Mouse (Mus musculus) CH12.LX (cell line): ENCODE measurements at regions not wholly inside any gene's neighbourhood (a gene's known extent, or its start where the extent isn't known, plus 50 kb on each side); places are given as distances from the start of the nearest gene placed in this dataset.

Experiments used
- DNase-seq: peaks from one replicate; pipeline ENCODE4 v3.0.0-alpha.2; 2013; ENCODE audit errors: extremely low read depth
- H3K27ac ChIP-seq: 2 replicates; pipeline ENCODE4 v1.5.1; 2012; ENCODE audit warnings: low read depth, mild to moderate bottlenecking, control low read depth, moderate library complexity; ENCODE audit not compliant: insufficient read depth
- H3K27me3 ChIP-seq: replicated peaks from 2 replicates; pipeline ENCODE3; 2012; ENCODE audit warnings: inconsistent platforms
- H3K36me3 ChIP-seq, 2 experiments: replicated peaks in 1 of 2; 2 replicates each; pipeline versions ENCODE3 to v1.6.1; 2012; ENCODE audit warnings: inconsistent platforms in 1 of 2, low read length in 1 of 2, mild to moderate bottlenecking in 1 of 2, mixed read lengths in 1 of 2, moderate library complexity in 1 of 2; ENCODE audit not compliant: control insufficient read depth in 1 of 2, insufficient read depth in 1 of 2
- H3K4me1 ChIP-seq, 2 experiments: 2 replicates each; pipeline ENCODE4 v1.6.1; 2012; ENCODE audit warnings: inconsistent platforms in 1 of 2, moderate library complexity in 1 of 2; ENCODE audit not compliant: insufficient read depth in 2 of 2, control insufficient read depth in 1 of 2
- H3K4me2 ChIP-seq: 2 replicates; pipeline ENCODE4 v1.6.1; 2012; ENCODE audit warnings: low read depth, mild to moderate bottlenecking, control low read depth; ENCODE audit not compliant: poor library complexity, insufficient read depth, severe bottlenecking
- H3K4me3 ChIP-seq, 3 experiments: fragments of 150-350 bp in 1 of 3; sonication (generic) in 1 of 3; replicated peaks in 1 of 3; 2 replicates each; pipeline versions ENCODE3 to v1.5.1; 2011 to 2012; ENCODE audit warnings: low read depth in 2 of 3, low read length in 2 of 3, mild to moderate bottlenecking in 2 of 3, moderate library complexity in 2 of 3, control low read depth in 1 of 3, improper control_type of control experiment in 1 of 3, inconsistent platforms in 1 of 3, mixed read lengths in 1 of 3; ENCODE audit not compliant: poor library complexity in 1 of 3
- H3K79me2 ChIP-seq: replicated peaks from 2 replicates; pipeline ENCODE4 v1.6.1; 2012; ENCODE audit warnings: mild to moderate bottlenecking, moderate library complexity; ENCODE audit not compliant: control insufficient read depth, poor library complexity, insufficient read depth, severe bottlenecking; ENCODE audit errors: extremely low read depth
- H3K9ac ChIP-seq: 2 replicates; pipeline ENCODE4 v1.6.1; 2012; ENCODE audit warnings: low read depth, mild to moderate bottlenecking, control low read depth, moderate library complexity; ENCODE audit not compliant: insufficient read depth
- H3K9me3 ChIP-seq: replicated peaks from 2 replicates; pipeline ENCODE3; 2012; ENCODE audit warnings: low read length, inconsistent platforms, mixed read lengths
- BHLHE40 ChIP-seq: IDR thresholded peaks from 2 replicates; pipeline ENCODE4 v1.6.1; 2011; ENCODE audit warnings: mild to moderate bottlenecking, low read depth, low read length, improper control_type of control experiment
- CHD1 ChIP-seq: IDR thresholded peaks from 2 replicates; pipeline ENCODE4 v1.6.1; 2012; ENCODE audit warnings: low read depth, low read length, improper control_type of control experiment, inconsistent platforms
- CHD2 ChIP-seq: IDR thresholded peaks from 2 replicates; pipeline ENCODE4 v1.6.1; 2011; ENCODE audit warnings: low read length, improper control_type of control experiment
- CTCF ChIP-seq, 2 experiments: IDR thresholded peaks in 1 of 2; conservative IDR thresholded peaks in 1 of 2; 2 replicates each; pipeline ENCODE4 v1.5.1; 2011 to 2012; ENCODE audit warnings: low read depth in 2 of 2, low read length in 2 of 2, improper control_type of control experiment in 1 of 2, inconsistent platforms in 1 of 2, mild to moderate bottlenecking in 1 of 2, moderate library complexity in 1 of 2
- ELF1 ChIP-seq: IDR thresholded peaks from 2 replicates; pipeline ENCODE4 v1.6.1; 2014; ENCODE audit warnings: low read depth, mild to moderate bottlenecking, inconsistent platforms, low read length, improper control_type of control experiment
- EP300 ChIP-seq: IDR thresholded peaks from 2 replicates; pipeline ENCODE4 v1.6.1; 2011; ENCODE audit warnings: low read length, improper control_type of control experiment
- ETS1 ChIP-seq: conservative IDR thresholded peaks from 2 replicates; pipeline ENCODE4 v1.6.1; 2012; ENCODE audit warnings: low read depth, mild to moderate bottlenecking, inconsistent platforms, low read length, improper control_type of control experiment, moderate library complexity
- GABPA ChIP-seq: IDR thresholded peaks from 2 replicates; pipeline ENCODE4 v1.6.1; 2012; ENCODE audit warnings: low read depth, low read length, improper control_type of control experiment, inconsistent platforms; ENCODE audit not compliant: insufficient replicate concordance
- HCFC1 ChIP-seq: IDR thresholded peaks from 2 replicates; pipeline ENCODE4 v1.6.1; 2012; ENCODE audit warnings: low read depth, mild to moderate bottlenecking, inconsistent platforms, low read length, improper control_type of control experiment
- IRF4 ChIP-seq: IDR thresholded peaks from 2 replicates; pipeline ENCODE4 v1.6.1; 2014; ENCODE audit warnings: low read depth, mild to moderate bottlenecking, inconsistent platforms, low read length, improper control_type of control experiment
- JUN ChIP-seq: IDR thresholded peaks from 2 replicates; pipeline ENCODE4 v1.6.1; 2011; ENCODE audit warnings: low read depth, mild to moderate bottlenecking, low read length, improper control_type of control experiment, moderate library complexity; ENCODE audit not compliant: insufficient read depth
- KAT2A ChIP-seq: IDR thresholded peaks from 2 replicates; pipeline ENCODE4 v1.6.1; 2012; ENCODE audit warnings: low read length, improper control_type of control experiment, inconsistent platforms; ENCODE audit not compliant: insufficient replicate concordance
- MAFK ChIP-seq: IDR thresholded peaks from 2 replicates; pipeline ENCODE4 v1.6.1; 2011; ENCODE audit warnings: low read length, improper control_type of control experiment; ENCODE audit not compliant: insufficient replicate concordance
- MAX ChIP-seq: IDR thresholded peaks from 2 replicates; pipeline ENCODE4 v1.6.1; 2011; ENCODE audit warnings: low read length, improper control_type of control experiment
- MAZ ChIP-seq: IDR thresholded peaks from 2 replicates; pipeline ENCODE4 v1.6.1; 2012; ENCODE audit warnings: low read depth, mild to moderate bottlenecking, inconsistent platforms, low read length, improper control_type of control experiment, moderate library complexity
- MEF2A ChIP-seq: IDR thresholded peaks from 2 replicates; pipeline ENCODE4 v1.6.1; 2014; ENCODE audit warnings: low read depth, mild to moderate bottlenecking, inconsistent platforms, low read length, improper control_type of control experiment, borderline replicate concordance
- NELFE ChIP-seq: IDR thresholded peaks from 2 replicates; pipeline ENCODE4 v1.6.1; 2011; ENCODE audit warnings: low read depth, low read length, improper control_type of control experiment
- PAX5 ChIP-seq: IDR thresholded peaks from 2 replicates; pipeline ENCODE4 v1.6.1; 2012; ENCODE audit warnings: low read length, inconsistent platforms, mixed read lengths
- POLR2A ChIP-seq: IDR thresholded peaks from 2 replicates; pipeline ENCODE4 v1.6.1; 2011; ENCODE audit warnings: low read depth, mild to moderate bottlenecking, improper control_type of control experiment, low read length
- POLR2AphosphoS2 ChIP-seq: IDR thresholded peaks from 2 replicates; pipeline ENCODE4 v1.6.1; 2011; ENCODE audit warnings: low read depth, low read length, improper control_type of control experiment
- RAD21 ChIP-seq: IDR thresholded peaks from 2 replicates; pipeline ENCODE4 v1.6.1; 2011; ENCODE audit warnings: low read depth, mild to moderate bottlenecking, low read length, improper control_type of control experiment, moderate library complexity
- SIN3A ChIP-seq: IDR thresholded peaks from 2 replicates; pipeline ENCODE4 v1.6.1; 2012; ENCODE audit warnings: low read length, improper control_type of control experiment, inconsistent platforms
- TCF12 ChIP-seq: IDR thresholded peaks from 2 replicates; pipeline ENCODE4 v1.6.1; 2014; ENCODE audit warnings: low read depth, mild to moderate bottlenecking, inconsistent platforms, low read length, improper control_type of control experiment
- UBTF ChIP-seq: IDR thresholded peaks from 2 replicates; pipeline ENCODE4 v1.6.1; 2012; ENCODE audit warnings: low read depth, mild to moderate bottlenecking, inconsistent platforms, low read length, improper control_type of control experiment, moderate library complexity
- USF1 ChIP-seq: IDR thresholded peaks from 2 replicates; pipeline ENCODE4 v1.6.1; 2014; ENCODE audit warnings: low read depth, mild to moderate bottlenecking, inconsistent platforms, low read length, improper control_type of control experiment
- USF2 ChIP-seq: conservative IDR thresholded peaks from 2 replicates; pipeline ENCODE4 v1.6.1; 2011; ENCODE audit warnings: low read depth, low read length, improper control_type of control experiment
- ZC3H11A ChIP-seq: IDR thresholded peaks from 2 replicates; pipeline ENCODE4 v1.6.1; 2012; ENCODE audit warnings: low read depth, mild to moderate bottlenecking, inconsistent platforms, low read length, improper control_type of control experiment
- ZKSCAN1 ChIP-seq: IDR thresholded peaks from 2 replicates; pipeline ENCODE4 v1.6.1; 2012; ENCODE audit warnings: low read depth, inconsistent platforms, low read length, improper control_type of control experiment, borderline replicate concordance
- ZMIZ1 ChIP-seq: IDR thresholded peaks from 2 replicates; pipeline ENCODE4 v1.6.1; 2012; ENCODE audit warnings: low read depth, mild to moderate bottlenecking, inconsistent platforms, low read length, improper control_type of control experiment
- ZNF384 ChIP-seq: IDR thresholded peaks from 2 replicates; pipeline ENCODE4 v1.6.1; 2012; ENCODE audit warnings: low read depth, low read length, improper control_type of control experiment, inconsistent platforms
- dilution Hi-C: fragments of 300-500 bp; cut with MboI; formaldehyde crosslinking; loops from 2 replicates; pipeline ENCODE4 v1.14.3; 2020; ENCODE audit warnings: low sequenced_read_pairs; ENCODE audit not compliant: extremely low pct_unique_long_range_greater_than_20kb, extremely low pct_ligation_motif_present
- in situ Hi-C: fragments of 300-500 bp; cut with MboI; formaldehyde crosslinking; loops from 3 replicates; pipeline ENCODE4 v1.14.3; 2019; ENCODE audit warnings: low sequenced_read_pairs, low pct_ligation_motif_present, low pct_unique_long_range_greater_than_20kb, mixed read lengths

- no peak overlapping the region for H3K9ac ChIP-seq
- dilution Hi-C loops, result no loop called here
- TF ChIP-seq CHD1, result no peak
- TF ChIP-seq USF1, result no peak
- TF ChIP-seq EP300, result peak; percentile 46; the same call in 1 of the 2 replicates
- TF ChIP-seq MAZ, result no peak
- no peak for TF ChIP-seq POLR2AphosphoS2
- TF ChIP-seq MEF2A, result no peak
- TF ChIP-seq ZNF384, result peak; percentile 70
- no peak for TF ChIP-seq ZKSCAN1
- peak; percentile 50 for TF ChIP-seq ETS1
- TF ChIP-seq CHD2, result no peak
- no peaks in the 10 kb centered on the region for H3K36me3 ChIP-seq
- no peaks in the 10 kb centered on the region for H3K79me2 ChIP-seq
- H3K9me3 ChIP-seq, result no peaks in the 10 kb centered on the region
- no peak overlapping the region for H3K4me3 ChIP-seq
- H3K4me1 ChIP-seq, result peaks cover 8 to 42% of the 10 kb centered on the region in 2 experiments
- in situ Hi-C loops, result no loop called here
- 0 out of 2 replicates have a peak overlapping the region, but pooled peaks have one; percentile 69 for H3K4me2 ChIP-seq
- DNase-seq, result peak; percentile 66
- H3K27ac ChIP-seq, result no peak overlapping the region
- no peaks in the 10 kb centered on the region for H3K27me3 ChIP-seq
Observed at GRCm38 (mm10) chr19:32903454-32904108, 146.3 kb downstream of the Pten start.

DNA sequence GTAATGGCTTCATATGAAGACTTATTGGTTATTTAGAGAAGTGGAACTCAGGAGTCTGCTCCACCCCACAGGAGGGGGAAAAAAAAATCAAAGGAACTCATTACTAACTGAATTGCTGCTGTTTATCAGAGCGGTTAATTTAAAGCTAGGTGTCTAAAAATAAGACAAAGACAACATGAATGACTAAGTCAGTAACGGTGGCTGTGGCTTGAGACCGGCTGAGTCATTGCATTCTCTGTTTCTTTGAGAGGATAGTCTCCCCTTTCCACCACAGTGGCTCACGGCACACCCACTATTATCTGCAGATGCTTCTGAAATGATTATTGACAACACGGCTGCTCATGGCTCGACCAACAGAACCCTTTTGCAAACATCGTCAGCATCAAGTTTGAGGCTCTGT is 147.2 kb downstream of the Pten start:
- H3K4me3 ChIP-seq, result no peak overlapping the region
- H3K79me2 ChIP-seq, result no peaks in the 10 kb centered on the region; the same call in 1 of the 2 replicates
- peak; percentile 85 for DNase-seq
- peak overlapping the region; percentile 56; the same call in 1 of the 2 replicates for H3K27ac ChIP-seq
- H3K4me1 ChIP-seq, result peaks cover 8 to 51% of the 10 kb centered on the region in 2 experiments
- H3K9me3 ChIP-seq, result no peaks in the 10 kb centered on the region
- H3K4me2 ChIP-seq, result peak overlapping the region; percentile 69
- H3K36me3 ChIP-seq, result no peaks in the 10 kb centered on the region
- in situ Hi-C loops (no loop called here), dilution Hi-C loops (no loop called here)
- no peaks in the 10 kb centered on the region for H3K27me3 ChIP-seq
- peak overlapping the region; percentile 5; the same call in 1 of the 2 replicates for H3K9ac ChIP-seq
- TF ChIP-seq CHD2 (no peak), MAX (no peak), ELF1 (peak; percentile 13; the same call in 1 of the 2 replicates), EP300 (peak; percentile 83; the same call in 1 of the 2 replicates), RAD21 (no peak), ETS1 (peak; percentile 78), TCF12 (no peak; the same call in 1 of the 2 replicates), USF1 (no peak), NELFE (no peak), POLR2A (no peak), POLR2AphosphoS2 (no peak), MEF2A (peak; percentile 93), ZMIZ1 (no peak), SIN3A (no peak), CHD1 (no peak), MAFK (peak; percentile 73; the same call in 1 of the 2 replicates), KAT2A (no peak), ZC3H11A (no peak), GABPA (no peak), USF2 (no peak), MAZ (no peak), HCFC1 (no peak), UBTF (no peak), JUN (peak; percentile 76), BHLHE40 (peak; percentile 73), ZNF384 (peak; percentile 80), IRF4 (peak; percentile 76), PAX5 (no peak), CTCF (conservative IDR thresholded peaks at IDR 0.05 in 1 of 2, IDR thresholded peaks at IDR 0.05 in 1 of 2; ENCODE audit: low read depth in 2 of 2, low read length in 2 of 2) (no peak)
